Mouse (Mus musculus): ENCODE data around the gene Shisal2a. TPM values are rescaled to one million over a fixed set of nuclear protein-coding genes. Genes with fewer than 3 reads are reported as not detected.
A peak's percentile ranks its signal among the peaks of the same experiment; 100 is the strongest.

The Shisal2a gene
- polyA plus RNA-seq (2015; fragmentation: Nextera tagmentation; extraction: Ambion mirVana) = 0.15 and 0.16 TPM in 2 replicates

GRCm38 (mm10) chr4:108383183-108383714 lies at the start of gene Shisal2a:
Shisal2a (minus strand) TSS chr4:108383349.
- H3K27me3 ChIP-seq (ENCODE audit: control insufficient read depth, insufficient read depth, low read depth, low read length) = peaks cover 38% of the 10 kb centered on the region
- peak within 1 kb of the TSS; percentile 43 for H3K4me3 ChIP-seq (ENCODE audit: low read depth, low read length)
- no peaks in the 10 kb centered on the region; the same call in 1 of the 2 replicates for H3K4me1 ChIP-seq (ENCODE audit: control insufficient read depth, low read depth, low read length)
- peak within 1 kb of the TSS; percentile 55 for H3K4me2 ChIP-seq (ENCODE audit: low read depth, low read length)
- H3K9ac ChIP-seq (ENCODE audit: low read depth, low read length) = 0 out of 2 replicates have a peak within 1 kb of the TSS, but pooled peaks have one; percentile 28
- no peaks in the 10 kb centered on the region for H3K9me3 ChIP-seq (replicated peaks; ENCODE audit: control insufficient read depth, low read length)
- ATAC-seq (ENCODE audit: low read depth) = no peak
- H3K36me3 ChIP-seq (ENCODE audit: control insufficient read depth, insufficient read depth) = no peaks in the 10 kb centered on the region
- WGBS (ENCODE audit: insufficient replicate concordance) = 3% methylated on average over 54 of the region's 55 CpGs
- no peak within 1 kb of the TSS for H3K27ac ChIP-seq (ENCODE audit: low read length)

GRCm38 (mm10) chr4:108431561-108431936 lies 48.4 kb upstream of the Shisal2a start:
- no peak overlapping the region for H3K9ac ChIP-seq (ENCODE audit: low read depth, low read length)
- no peaks in the 10 kb centered on the region for H3K36me3 ChIP-seq (ENCODE audit: control insufficient read depth, insufficient read depth)
- WGBS (ENCODE audit: insufficient replicate concordance) = 34% methylated on average over 2 of the region's 2 CpGs
- H3K4me2 ChIP-seq (ENCODE audit: low read depth, low read length) = no peak overlapping the region
- H3K4me3 ChIP-seq (ENCODE audit: low read depth, low read length) = no peak overlapping the region
- H3K27me3 ChIP-seq (ENCODE audit: control insufficient read depth, insufficient read depth, low read depth, low read length) = peaks cover 9% of the 10 kb centered on the region
- peak overlapping the region; percentile 34; the same call in 1 of the 2 replicates for H3K27ac ChIP-seq (ENCODE audit: low read length)
- peaks cover 8% of the 10 kb centered on the region; the same call in 1 of the 2 replicates for H3K4me1 ChIP-seq (ENCODE audit: control insufficient read depth, low read depth, low read length)
- ATAC-seq (ENCODE audit: low read depth) = 0 out of 2 replicates have a peak, but pooled peaks have one; percentile 22
- H3K9me3 ChIP-seq (replicated peaks; ENCODE audit: control insufficient read depth, low read length) = no peaks in the 10 kb centered on the region

- no peak for ATAC-seq (ENCODE audit: low read depth)
Observed at GRCm38 (mm10) chr4:108430656-108431560, 47.8 kb upstream of the Shisal2a start.

GRCm38 (mm10) chr4:108428341-108428721 lies 45.2 kb upstream of the Shisal2a start:
- no peak for ATAC-seq (ENCODE audit: low read depth)
- Histone ChIP-seq H3K4me2 (ENCODE audit: low read depth, low read length) (no peak overlapping the region), H3K4me3 (ENCODE audit: low read depth, low read length) (no peak overlapping the region), H3K27me3 (ENCODE audit: control insufficient read depth, insufficient read depth, low read depth, low read length) (peaks cover 9% of the 10 kb centered on the region), H3K27ac (ENCODE audit: low read length) (no peak overlapping the region), H3K9me3 (replicated peaks; ENCODE audit: control insufficient read depth, low read length) (no peaks in the 10 kb centered on the region), H3K4me1 (ENCODE audit: control insufficient read depth, low read depth, low read length) (peaks cover 10% of the 10 kb centered on the region; the same call in 1 of the 2 replicates), H3K36me3 (ENCODE audit: control insufficient read depth, insufficient read depth) (no peaks in the 10 kb centered on the region), H3K9ac (ENCODE audit: low read depth, low read length) (no peak overlapping the region)
- 29% methylated on average over 6 of the region's 6 CpGs for whole genome bisulfite sequencing (ENCODE audit: insufficient replicate concordance)

More at GRCm38 (mm10) chr4:108430656-108431560, 47.8 kb upstream of the Shisal2a start:
- Histone ChIP-seq H3K4me1 (ENCODE audit: control insufficient read depth, low read depth, low read length) (peaks cover 10% of the 10 kb centered on the region; the same call in 1 of the 2 replicates), H3K27me3 (ENCODE audit: control insufficient read depth, insufficient read depth, low read depth, low read length) (peaks cover 9% of the 10 kb centered on the region), H3K4me2 (ENCODE audit: low read depth, low read length) (no peak overlapping the region), H3K4me3 (ENCODE audit: low read depth, low read length) (no peak overlapping the region), H3K9ac (ENCODE audit: low read depth, low read length) (no peak overlapping the region), H3K36me3 (ENCODE audit: control insufficient read depth, insufficient read depth) (no peaks in the 10 kb centered on the region), H3K27ac (ENCODE audit: low read length) (no peak overlapping the region; the same call in 1 of the 2 replicates), H3K9me3 (replicated peaks; ENCODE audit: control insufficient read depth, low read length) (no peaks in the 10 kb centered on the region)
- 51% methylated on average over 4 of the region's 4 CpGs for WGBS (ENCODE audit: insufficient replicate concordance)

- 0 out of 2 replicates have a peak, but pooled peaks have one; percentile 34 for ATAC-seq (ENCODE audit: low read depth)
- 38% methylated on average over 11 of the region's 11 CpGs for WGBS (ENCODE audit: insufficient replicate concordance)
Observed at GRCm38 (mm10) chr4:108427719-108428340, 44.7 kb upstream of the Shisal2a start.

GRCm38 (mm10) chr4:108424587-108424986 lies 41.4 kb upstream of the Shisal2a start:
- WGBS (ENCODE audit: insufficient replicate concordance) = 38% methylated on average over 2 of the region's 2 CpGs

More at GRCm38 (mm10) chr4:108427719-108428340, 44.7 kb upstream of the Shisal2a start:
- H3K4me1 ChIP-seq (ENCODE audit: control insufficient read depth, low read depth, low read length) = peaks cover 10% of the 10 kb centered on the region; the same call in 1 of the 2 replicates
- H3K9me3 ChIP-seq (replicated peaks; ENCODE audit: control insufficient read depth, low read length) = no peaks in the 10 kb centered on the region
- no peaks in the 10 kb centered on the region for H3K36me3 ChIP-seq (ENCODE audit: control insufficient read depth, insufficient read depth)
- no peak overlapping the region for H3K4me2 ChIP-seq (ENCODE audit: low read depth, low read length)
- H3K9ac ChIP-seq (ENCODE audit: low read depth, low read length) = no peak overlapping the region
- no peak overlapping the region for H3K27ac ChIP-seq (ENCODE audit: low read length)
- peaks cover 9% of the 10 kb centered on the region for H3K27me3 ChIP-seq (ENCODE audit: control insufficient read depth, insufficient read depth, low read depth, low read length)
- no peak overlapping the region for H3K4me3 ChIP-seq (ENCODE audit: low read depth, low read length)

GRCm38 (mm10) chr4:108407621-108408020 lies 24.5 kb upstream of the Shisal2a start:
- H3K4me1 ChIP-seq (ENCODE audit: control insufficient read depth, low read depth, low read length) = no peaks in the 10 kb centered on the region; the same call in 1 of the 2 replicates
- no peak overlapping the region for H3K4me3 ChIP-seq (ENCODE audit: low read depth, low read length)
- no peak overlapping the region for H3K4me2 ChIP-seq (ENCODE audit: low read depth, low read length)
- H3K36me3 ChIP-seq (ENCODE audit: control insufficient read depth, insufficient read depth) = no peaks in the 10 kb centered on the region
- H3K27ac ChIP-seq (ENCODE audit: low read length) = no peak overlapping the region
- no peak overlapping the region for H3K9ac ChIP-seq (ENCODE audit: low read depth, low read length)
- H3K27me3 ChIP-seq (ENCODE audit: control insufficient read depth, insufficient read depth, low read depth, low read length) = peaks cover 13% of the 10 kb centered on the region
- no peak for ATAC-seq (ENCODE audit: low read depth)
- WGBS (ENCODE audit: insufficient replicate concordance) = 40% methylated on average over 8 of the region's 8 CpGs
- H3K9me3 ChIP-seq (replicated peaks; ENCODE audit: control insufficient read depth, low read length) = no peaks in the 10 kb centered on the region

More at GRCm38 (mm10) chr4:108424587-108424986, 41.4 kb upstream of the Shisal2a start:
- no peak overlapping the region for H3K4me3 ChIP-seq (ENCODE audit: low read depth, low read length)
- H3K27me3 ChIP-seq (ENCODE audit: control insufficient read depth, insufficient read depth, low read depth, low read length) = no peaks in the 10 kb centered on the region
- no peak overlapping the region for H3K4me2 ChIP-seq (ENCODE audit: low read depth, low read length)
- no peaks in the 10 kb centered on the region for H3K9me3 ChIP-seq (replicated peaks; ENCODE audit: control insufficient read depth, low read length)
- ATAC-seq (ENCODE audit: low read depth) = peak; percentile 71
- no peaks in the 10 kb centered on the region for H3K36me3 ChIP-seq (ENCODE audit: control insufficient read depth, insufficient read depth)
- H3K4me1 ChIP-seq (ENCODE audit: control insufficient read depth, low read depth, low read length) = peaks cover 10% of the 10 kb centered on the region; the same call in 1 of the 2 replicates
- H3K27ac ChIP-seq (ENCODE audit: low read length) = peak overlapping the region; percentile 18
- no peak overlapping the region for H3K9ac ChIP-seq (ENCODE audit: low read depth, low read length)

GRCm38 (mm10) chr4:108406861-108407401 lies 23.8 kb upstream of the Shisal2a start, which contains the start of gene Gpx7:
Gpx7 (minus strand) TSS chr4:108406961.
- ATAC-seq (ENCODE audit: low read depth) = no peak
- peak within 1 kb of the TSS; percentile 24 for H3K27ac ChIP-seq (ENCODE audit: low read length)
- 15% methylated on average over 15 of the region's 15 CpGs for WGBS (ENCODE audit: insufficient replicate concordance)
- H3K4me2 ChIP-seq (ENCODE audit: low read depth, low read length) = peak within 1 kb of the TSS; percentile 62
- H3K36me3 ChIP-seq (ENCODE audit: control insufficient read depth, insufficient read depth) = no peaks in the 10 kb centered on the region
- no peaks in the 10 kb centered on the region; the same call in 1 of the 2 replicates for H3K4me1 ChIP-seq (ENCODE audit: control insufficient read depth, low read depth, low read length)
- H3K27me3 ChIP-seq (ENCODE audit: control insufficient read depth, insufficient read depth, low read depth, low read length) = peaks cover 13% of the 10 kb centered on the region
- H3K9me3 ChIP-seq (replicated peaks; ENCODE audit: control insufficient read depth, low read length) = no peaks in the 10 kb centered on the region
- peak within 1 kb of the TSS; percentile 52 for H3K9ac ChIP-seq (ENCODE audit: low read depth, low read length)
- peak within 1 kb of the TSS; percentile 54 for H3K4me3 ChIP-seq (ENCODE audit: low read depth, low read length)

Measured in liver, embryonic 16.5 days (tissue).